In the genomic region with DNA sequence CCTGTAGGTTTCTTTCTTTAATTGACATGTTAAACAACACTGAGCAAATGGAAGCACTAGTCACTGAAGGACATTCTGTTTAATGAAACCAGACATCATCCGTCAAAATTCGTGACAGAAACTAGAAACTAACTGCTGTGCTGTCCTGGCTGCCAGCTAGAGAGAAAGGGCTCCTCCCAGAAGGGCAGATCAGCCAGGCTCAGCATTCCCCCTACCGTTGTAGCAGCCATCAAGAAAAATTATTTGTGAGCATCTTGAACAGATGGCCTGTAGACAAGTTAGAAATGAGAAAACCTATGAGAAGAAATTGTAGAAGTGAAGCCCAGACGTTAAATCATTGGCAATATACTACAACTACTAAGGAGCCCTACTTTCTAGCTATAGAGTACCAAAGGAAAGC, we compare ENCODE assay signal across 12 mouse cellular contexts.
"Had no signal": no experiment of that assay in that cellular context is flagged by ENCODE, and none has a peak within 500 bp of the region (broad histone marks: within the 10 kb centered on the region; RNA-seq: fewer than 3 reads in every experiment).

No protein-coding gene starts in this region.

- H3K27ac ChIP-seq: left cerebral cortex, adult 2 months; limb, embryonic 13.5 days; liver, embryonic 14.5 days; midbrain, embryonic 13.5 days; neural tube, embryonic 12.5 days; stomach, embryonic 15.5 days had no signal

- H3K4me3 ChIP-seq: left cerebral cortex, adult 2 months; limb, embryonic 13.5 days; midbrain, embryonic 13.5 days; neural tube, embryonic 12.5 days; stomach, embryonic 15.5 days had no signal

- H3K9me3 ChIP-seq: limb, embryonic 13.5 days; midbrain, embryonic 13.5 days; neural tube, embryonic 12.5 days; stomach, embryonic 15.5 days had no signal

- H3K4me2 ChIP-seq: limb, embryonic 13.5 days; midbrain, embryonic 13.5 days; neural tube, embryonic 12.5 days; stomach, embryonic 15.5 days had no signal

- DNase-seq: kidney, postnatal 25 days; lung, adult 18-20 months; lung, postnatal 36 days; right cerebral cortex, postnatal 14 days; thymus, adult 2 months; thymus, postnatal 25 days had no signal

- H3K9ac ChIP-seq: limb, embryonic 13.5 days; liver, embryonic 14.5 days; midbrain, embryonic 13.5 days; neural tube, embryonic 12.5 days; stomach, embryonic 15.5 days had no signal

- H3K36me3 ChIP-seq: limb, embryonic 13.5 days; midbrain, embryonic 13.5 days; neural tube, embryonic 12.5 days; stomach, embryonic 15.5 days had no signal

- ATAC-seq: midbrain, embryonic 13.5 days had no signal

- H3K27me3 ChIP-seq: limb, embryonic 13.5 days; midbrain, embryonic 13.5 days; neural tube, embryonic 12.5 days; stomach, embryonic 15.5 days had no signal

- H3K4me1 ChIP-seq: limb, embryonic 13.5 days; midbrain, embryonic 13.5 days; neural tube, embryonic 12.5 days; stomach, embryonic 15.5 days had no signal
